Mouse (Mus musculus) gastrocnemius, postnatal 10 days (tissue): ENCODE measurements around the gene Wipi1. TPM values are rescaled to one million over a fixed set of nuclear protein-coding genes. Genes with fewer than 3 reads are reported as not detected.
A peak's percentile ranks its signal among the peaks of the same experiment; 100 is the strongest.
"Not testable (repeated sequence)": the region's sequence is repeated elsewhere in the genome, so short reads cannot be mapped to it uniquely, and the experiment has no call there.

ENCODE experiments used
- DNase-seq: peaks from one replicate; pipeline ENCODE4 v3.0.0; 2021; ENCODE audit warnings: mixed read lengths
- long read RNA-seq, 2 experiments: library from polyadenylated mRNA; stranded (forward); transcript quantifications; one replicate each; pipeline ENCODE4 v2.0.0; 2021
- total RNA-seq, 2 experiments: library from RNA; stranded (reverse); gene quantifications; 2 replicates each; pipeline ENCODE4 v1.2.3; 2021

Wipi1 gene
- total RNA-seq, result 10 to 100 TPM; 64.0 to 72.0 TPM
- long read RNA-seq, experiment 1, transcript Wipi1-202 (13 exons, 2,050 nt), result major isoform, 30 of 49 reads
- long read RNA-seq, experiment 1, transcript Wipi1-201 (12 exons, 3,338 nt), result minor isoform, 12 of 49 reads
- long read RNA-seq, experiment 1, partial matches to known transcripts, result 0 of 49 reads
- long read RNA-seq, experiment 1, other reads (novel, unspliced or antisense), result 7 of 49 reads
- long read RNA-seq, experiment 2, transcript Wipi1-202 (13 exons, 2,050 nt), result major isoform, 27 of 40 reads
- long read RNA-seq, experiment 2, transcript Wipi1-201 (12 exons, 3,338 nt), result minor isoform, 7 of 40 reads
- long read RNA-seq, experiment 2, partial matches to known transcripts, result 1 of 40 reads
- long read RNA-seq, experiment 2, other reads (novel, unspliced or antisense), result 5 of 40 reads

- DNase-seq, result peak; percentile 99
These were observed at the start of gene Wipi1 for GRCm38 (mm10) chr11:109611303-109612149. Wipi1 (minus strand) TSS chr11:109611967.

- DNase-seq, result not testable (repeated sequence)
These were observed 48.8 kb upstream of the Wipi1 start for GRCm38 (mm10) chr11:109660526-109660925.

- DNase-seq, result no peak
These were observed 44.5 kb upstream of the Wipi1 start for GRCm38 (mm10) chr11:109656232-109656631.

GRCm38 (mm10) chr11:109654581-109654980 is 42.8 kb upstream of the Wipi1 start:
- no peak for DNase-seq

GRCm38 (mm10) chr11:109653201-109653600 is 41.4 kb upstream of the Wipi1 start:
- DNase-seq, result no peak

GRCm38 (mm10) chr11:109652505-109652904 is 40.7 kb upstream of the Wipi1 start:
- DNase-seq, result no peak

GRCm38 (mm10) chr11:109651566-109652024 is 39.8 kb upstream of the Wipi1 start:
- peak; percentile 34 for DNase-seq

GRCm38 (mm10) chr11:109650788-109651565 is 39.2 kb upstream of the Wipi1 start:
- DNase-seq, result peak; percentile 91

GRCm38 (mm10) chr11:109649975-109650701 is 38.4 kb upstream of the Wipi1 start:
- DNase-seq, result peak; percentile 67

GRCm38 (mm10) chr11:109649206-109649605 is 37.4 kb upstream of the Wipi1 start, which contains the start of gene Prkar1a:
Prkar1a (plus strand) TSS chr11:109649405.
- no peak for DNase-seq

- peak; percentile 38 for DNase-seq
These were observed 36.7 kb upstream of the Wipi1 start for GRCm38 (mm10) chr11:109648510-109648909.

- DNase-seq, result no peak
These were observed 29.9 kb upstream of the Wipi1 start for GRCm38 (mm10) chr11:109641498-109642222.

- DNase-seq, result no peak
These were observed 24.2 kb upstream of the Wipi1 start for GRCm38 (mm10) chr11:109635871-109636395.

GRCm38 (mm10) chr11:109634928-109635327 is 23.2 kb upstream of the Wipi1 start:
- no peak for DNase-seq

GRCm38 (mm10) chr11:109629021-109629521 is 17.3 kb upstream of the Wipi1 start:
- DNase-seq, result no peak

GRCm38 (mm10) chr11:109628099-109628498 is 16.3 kb upstream of the Wipi1 start:
- DNase-seq, result no peak

- no peak for DNase-seq
These were observed 15.9 kb upstream of the Wipi1 start for GRCm38 (mm10) chr11:109627648-109628047.

- DNase-seq, result no peak
These were observed 11.5 kb upstream of the Wipi1 start for GRCm38 (mm10) chr11:109623238-109623637.

GRCm38 (mm10) chr11:109622518-109623037 is 10.8 kb upstream of the Wipi1 start:
- DNase-seq, result no peak

- DNase-seq, result peak; percentile 59
These were observed 9.4 kb upstream of the Wipi1 start for GRCm38 (mm10) chr11:109621183-109621582.
